Comparison of ENCODE assay signal across 9 mouse cellular contexts in the genomic region with DNA sequence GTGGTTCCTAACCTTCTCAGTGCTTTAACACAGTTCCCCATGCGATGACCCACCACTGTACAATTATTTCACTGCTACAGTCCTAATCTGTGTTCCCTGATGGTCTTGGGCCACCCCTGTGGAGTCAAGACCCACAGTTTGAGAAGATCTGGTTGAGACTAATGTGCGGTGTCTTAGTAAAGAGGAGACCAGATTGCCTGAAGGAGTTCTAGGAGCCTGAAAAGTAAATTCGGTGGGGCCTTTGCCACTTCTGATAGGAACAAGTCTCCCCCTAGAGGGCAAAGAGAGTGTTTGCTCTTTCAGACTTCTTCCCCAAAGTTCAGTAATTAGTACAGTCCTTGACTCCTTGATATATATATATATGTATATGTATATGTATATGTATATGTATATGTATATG. TPM values are rescaled to one million over a fixed set of nuclear protein-coding genes. Genes with fewer than 3 reads are reported as not detected.
DNase-seq lines count a peak whose midpoint lies in the region; ATAC-seq lines count a peak whose summit lies in the region.
"Had no signal": no experiment of that assay in that cellular context is flagged by ENCODE, and none has a peak within 500 bp of the region (broad histone marks: within the 10 kb centered on the region; RNA-seq: fewer than 3 reads in every experiment).

No protein-coding gene starts in this region.

- no peak overlapping the region for H3K4me3 ChIP-seq in hindbrain, embryonic 14.5 days (replicated peaks; ENCODE audit: low read length)
- no peak overlapping the region for H3K4me3 ChIP-seq in hindbrain, embryonic 13.5 days

- no peaks in the 10 kb centered on the region for H3K36me3 ChIP-seq in hindbrain, embryonic 14.5 days (replicated peaks; ENCODE audit: control insufficient read depth, insufficient read depth)
- no peaks in the 10 kb centered on the region for H3K36me3 ChIP-seq in hindbrain, embryonic 13.5 days

- no peaks in the 10 kb centered on the region for H3K9me3 ChIP-seq in hindbrain, embryonic 14.5 days (ENCODE audit: control insufficient read depth, low read length)
- no peaks in the 10 kb centered on the region for H3K9me3 ChIP-seq in hindbrain, embryonic 13.5 days

- no peak overlapping the region for H3K27ac ChIP-seq in hindbrain, embryonic 14.5 days
- no peak overlapping the region for H3K27ac ChIP-seq in hindbrain, embryonic 13.5 days

- H3K4me1 ChIP-seq in hindbrain, embryonic 14.5 days (replicated peaks; ENCODE audit: control insufficient read depth, insufficient read depth, low read length) = no peaks in the 10 kb centered on the region
- H3K4me1 ChIP-seq in hindbrain, embryonic 13.5 days (replicated peaks) = no peaks in the 10 kb centered on the region

- 39% methylated on average over 3 of the region's 3 CpGs for WGBS in hindbrain, embryonic 14.5 days
- 39% methylated on average over 3 of the region's 3 CpGs for WGBS in hindbrain, embryonic 13.5 days

- no peak overlapping the region for H3K9ac ChIP-seq in hindbrain, embryonic 14.5 days
- no peak overlapping the region for H3K9ac ChIP-seq in hindbrain, embryonic 13.5 days

- no peak for ATAC-seq in hindbrain, embryonic 14.5 days (ENCODE audit: low FRiP score)
- no peak for ATAC-seq in hindbrain, embryonic 13.5 days (ENCODE audit: low FRiP score)
- ATAC-seq in granulocyte monocyte progenitor cell, adult 5-6 weeks (replicated peaks; ENCODE audit: poor library complexity, severe bottlenecking) = peak; percentile 68; the same call in 1 of the 2 replicates
- ATAC-seq in neutrophil, adult 5-6 weeks (ENCODE audit: extremely low read depth, insufficient number of reproducible peaks, low FRiP score, poor library complexity, severe bottlenecking) = peak; percentile 55; the same call in 1 of the 2 replicates

- no peak overlapping the region for H3K4me2 ChIP-seq in hindbrain, embryonic 14.5 days (replicated peaks)
- no peak overlapping the region for H3K4me2 ChIP-seq in hindbrain, embryonic 13.5 days

- no peaks in the 10 kb centered on the region for H3K27me3 ChIP-seq in hindbrain, embryonic 14.5 days (ENCODE audit: control insufficient read depth, insufficient read depth, low read length)
- no peaks in the 10 kb centered on the region for H3K27me3 ChIP-seq in hindbrain, embryonic 13.5 days

- DNase-seq in hindbrain, embryonic 14.5 days (ENCODE audit: low spot score) = peak; percentile 71
- peak; percentile 48 to 49 for DNase-seq in B cell, adult 2 months
- DNase-seq in MN1 (ENCODE audit: low spot score) = peak; percentile 84
- DNase-seq in right cerebral cortex, postnatal 14 days = no peak
- DNase-seq in adrenal gland, postnatal 25 days = no peak

RNA-seq across cellular contexts. Expression of a gene that starts 11.8 kb away (rescaled TPM):
- 66.2 and 66.8 TPM in 2 replicates for polyA plus RNA-seq in hindbrain, embryonic 14.5 days (2014; fragmentation: Nextera tagmentation; extraction: Ambion mirVana)
- 52.9 and 59.4 TPM in 2 replicates for polyA plus RNA-seq in hindbrain, embryonic 13.5 days (2015; fragmentation: Nextera tagmentation; extraction: Ambion mirVana)
- 27.8 and 31.3 TPM in 2 replicates for total RNA-seq in granulocyte monocyte progenitor cell, adult 5-6 weeks (2014; fragmentation: Nextera tagmentation)
- total RNA-seq in granulocyte monocyte progenitor cell, adult 5-6 weeks (2017) = 21.0 and 22.8 TPM in 2 replicates
- total RNA-seq in neutrophil, adult 5-6 weeks (2017) = 18.9 and 21.8 TPM in 2 replicates
- total RNA-seq in adrenal gland, postnatal 25 days (2021) = 36.2 and 46.2 TPM in 2 replicates

RNA-seq across cellular contexts. Expression of a gene that starts 13.3 kb away (rescaled TPM):
- polyA plus RNA-seq in hindbrain, embryonic 14.5 days (2014; fragmentation: Nextera tagmentation; extraction: Ambion mirVana) = 98.1 and 125 TPM in 2 replicates
- 55.6 and 59.6 TPM in 2 replicates for polyA plus RNA-seq in hindbrain, embryonic 13.5 days (2015; fragmentation: Nextera tagmentation; extraction: Ambion mirVana)
- not detected in 2 replicates for total RNA-seq in granulocyte monocyte progenitor cell, adult 5-6 weeks (2014; fragmentation: Nextera tagmentation)
- not detected in 2 replicates for total RNA-seq in granulocyte monocyte progenitor cell, adult 5-6 weeks (2017)
- total RNA-seq in neutrophil, adult 5-6 weeks (2017) = not detected in 2 replicates
- 0.55 and 0.71 TPM in 2 replicates for total RNA-seq in adrenal gland, postnatal 25 days (2021)

RNA-seq across cellular contexts. Expression of a gene that starts 41.7 kb away (rescaled TPM):
- polyA plus RNA-seq in hindbrain, embryonic 14.5 days (2014; fragmentation: Nextera tagmentation; extraction: Ambion mirVana) = not detected in 2 replicates
- not detected in 2 replicates for polyA plus RNA-seq in hindbrain, embryonic 13.5 days (2015; fragmentation: Nextera tagmentation; extraction: Ambion mirVana)
- not detected in 2 replicates for total RNA-seq in granulocyte monocyte progenitor cell, adult 5-6 weeks (2014; fragmentation: Nextera tagmentation)
- total RNA-seq in granulocyte monocyte progenitor cell, adult 5-6 weeks (2017) = not detected in 2 replicates
- total RNA-seq in neutrophil, adult 5-6 weeks (2017) = not detected in 2 replicates
- total RNA-seq in adrenal gland, postnatal 25 days (2021) = not detected in 2 replicates
- polyA plus RNA-seq: neural tube, embryonic 14.5 days had no signal

Comparison
In these comparisons a context has a peak if more than half of its experiments do, and no peak if none do; other contexts are left out.
1. ATAC-seq: peak in granulocyte monocyte progenitor cell, adult 5-6 weeks (single experiment) and neutrophil, adult 5-6 weeks (single experiment); none in hindbrain, embryonic 14.5 days (single experiment) and hindbrain, embryonic 13.5 days (single experiment).
2. DNase-seq: peak in hindbrain, embryonic 14.5 days (single experiment), B cell, adult 2 months (2 of 2) and MN1 (single experiment); none in right cerebral cortex, postnatal 14 days (single experiment) and adrenal gland, postnatal 25 days (single experiment).